Mouse (Mus musculus) cerebellum, postnatal 36 days (tissue): Measurements from ENCODE around the gene Cep63.

Source experiments
- DNase-seq, 2 experiments: peaks; one replicate each; pipeline ENCODE4 v3.0.0; 2021 to 2022; ENCODE audit warnings: mixed read lengths in 2 of 2

Gene Cep63

GRCm38 (mm10) chr9:102631589-102632147 lies 5.3 kb upstream of the Cep63 start:
- no peak for DNase-seq

- DNase-seq: no peak
Observed at GRCm38 (mm10) chr9:102629052-102629451, 2.7 kb upstream of the Cep63 start.

- peak in 1 of 2 experiments; percentile 26 for DNase-seq
Observed at GRCm38 (mm10) chr9:102627442-102627841, 1.1 kb upstream of the Cep63 start.

GRCm38 (mm10) chr9:102626839-102627225 lies 498 bp upstream of the Cep63 start:
- DNase-seq: no peak

- no peak for DNase-seq
Observed at GRCm38 (mm10) chr9:102625401-102625982, 842 bp downstream of the Cep63 start.

- DNase-seq: no peak
Observed at GRCm38 (mm10) chr9:102623581-102623980, 2.8 kb downstream of the Cep63 start.

- DNase-seq: no peak
Observed at GRCm38 (mm10) chr9:102622876-102623275, 3.5 kb downstream of the Cep63 start.

GRCm38 (mm10) chr9:102622192-102622857 lies 4.0 kb downstream of the Cep63 start:
- DNase-seq: peak; percentile 35 to 58

- no peak for DNase-seq
Observed at GRCm38 (mm10) chr9:102621385-102621784, 4.9 kb downstream of the Cep63 start.

- no peak for DNase-seq
Observed at GRCm38 (mm10) chr9:102616267-102616666, 10.1 kb downstream of the Cep63 start.

- no peak for DNase-seq
Observed at GRCm38 (mm10) chr9:102615071-102615470, 11.3 kb downstream of the Cep63 start.

- DNase-seq: no peak
Observed at GRCm38 (mm10) chr9:102609221-102609620, 17.1 kb downstream of the Cep63 start.

- no peak for DNase-seq
Observed at GRCm38 (mm10) chr9:102607471-102607870, 18.9 kb downstream of the Cep63 start.

GRCm38 (mm10) chr9:102605162-102605561 lies 21.2 kb downstream of the Cep63 start:
- DNase-seq: no peak

- no peak for DNase-seq
Observed at GRCm38 (mm10) chr9:102601666-102602065, 24.7 kb downstream of the Cep63 start.

- DNase-seq: no peak
Observed at GRCm38 (mm10) chr9:102601187-102601586, 25.1 kb downstream of the Cep63 start.

GRCm38 (mm10) chr9:102595662-102596436 lies 30.5 kb downstream of the Cep63 start:
- DNase-seq: no peak

GRCm38 (mm10) chr9:102594667-102595393 lies 31.5 kb downstream of the Cep63 start:
- no peak for DNase-seq

GRCm38 (mm10) chr9:102587347-102587746 lies 39.0 kb downstream of the Cep63 start:
- no peak for DNase-seq

- DNase-seq: no peak
Observed at GRCm38 (mm10) chr9:102581921-102582469, 44.3 kb downstream of the Cep63 start.

- DNase-seq: no peak
Observed at GRCm38 (mm10) chr9:102577480-102577879, 48.9 kb downstream of the Cep63 start.

- DNase-seq: no peak
Observed at GRCm38 (mm10) chr9:102572888-102573287, 53.4 kb downstream of the Cep63 start.

- DNase-seq: no peak
Observed at GRCm38 (mm10) chr9:102558463-102558862, 67.9 kb downstream of the Cep63 start.
